Mouse (Mus musculus) heart, postnatal 0 days (tissue): ENCODE measurements at regions not wholly inside any gene's neighbourhood (a gene's known extent, or its start where the extent isn't known, plus 50 kb on each side); places are given as distances from the start of the nearest gene placed in this dataset.

Experiments used
- ATAC-seq: fragments of 200-750 bp; cut with Nextera tagmentation; 2 replicates; pipeline ENCODE4 v1.8.0; 2017; ENCODE audit warnings: low read depth, moderate number of reproducible peaks, moderate library complexity; ENCODE audit not compliant: insufficient read depth
- DNase-seq: peaks from one replicate; pipeline ENCODE4 v3.0.0-alpha.2; 2016; ENCODE audit warnings: low spot score
- H3K27ac ChIP-seq: fragments of 300-500 bp; sonication (generic); 2 replicates; pipeline ENCODE4 v1.5.1; 2014; ENCODE audit warnings: low read depth, mild to moderate bottlenecking
- H3K27me3 ChIP-seq: fragments of 300-500 bp; sonication (generic); 2 replicates; pipeline ENCODE4 v1.6.1; 2014; ENCODE audit warnings: low read length, mixed read lengths; ENCODE audit not compliant: control insufficient read depth, insufficient read depth
- H3K36me3 ChIP-seq: fragments of 300-500 bp; sonication (generic); replicated peaks from 2 replicates; pipeline ENCODE4 v1.6.1; 2014; ENCODE audit warnings: low read length, mixed read lengths; ENCODE audit not compliant: control insufficient read depth, insufficient read depth
- H3K4me1 ChIP-seq: fragments of 300-500 bp; sonication (generic); 2 replicates; pipeline ENCODE4 v1.6.1; 2014; ENCODE audit warnings: antibody characterized with exemption; ENCODE audit not compliant: control insufficient read depth, insufficient read depth
- H3K4me2 ChIP-seq: fragments of 300-500 bp; sonication (generic); 2 replicates; pipeline ENCODE4 v1.6.1; 2014; ENCODE audit warnings: low read depth, mild to moderate bottlenecking, low read length, moderate library complexity
- H3K4me3 ChIP-seq: fragments of 300-500 bp; sonication (generic); 2 replicates; pipeline ENCODE4 v1.5.1; 2014; ENCODE audit warnings: low read depth, low read length
- H3K9ac ChIP-seq: fragments of 300-500 bp; sonication (generic); replicated peaks from 2 replicates; pipeline ENCODE4 v1.6.1; 2014; ENCODE audit warnings: low read depth, low read length, mixed read lengths
- H3K9me3 ChIP-seq: fragments of 300-500 bp; sonication (generic); replicated peaks from 2 replicates; pipeline ENCODE4 v1.6.1; 2016; ENCODE audit warnings: low read length; ENCODE audit not compliant: control insufficient read depth
- CTCF ChIP-seq: IDR thresholded peaks from 2 replicates; pipeline ENCODE4 v1.5.1; 2016; ENCODE audit warnings: antibody characterized with exemption, control low read depth, low read depth
- EP300 ChIP-seq: IDR thresholded peaks from 2 replicates; pipeline ENCODE4 v1.6.1; 2016; ENCODE audit warnings: antibody characterized with exemption, low read depth
- WGBS: fragments of 180-500 bp; shearing (Covaris S2); extraction: QIAGEN DNeasy Blood & Tissue Kit; methylation state at CpG from one replicate; pipeline ENCODE4 v1.1.7; 2014; 5-methylcytosine and 5-hydroxymethylcytosine counted together

DNA sequence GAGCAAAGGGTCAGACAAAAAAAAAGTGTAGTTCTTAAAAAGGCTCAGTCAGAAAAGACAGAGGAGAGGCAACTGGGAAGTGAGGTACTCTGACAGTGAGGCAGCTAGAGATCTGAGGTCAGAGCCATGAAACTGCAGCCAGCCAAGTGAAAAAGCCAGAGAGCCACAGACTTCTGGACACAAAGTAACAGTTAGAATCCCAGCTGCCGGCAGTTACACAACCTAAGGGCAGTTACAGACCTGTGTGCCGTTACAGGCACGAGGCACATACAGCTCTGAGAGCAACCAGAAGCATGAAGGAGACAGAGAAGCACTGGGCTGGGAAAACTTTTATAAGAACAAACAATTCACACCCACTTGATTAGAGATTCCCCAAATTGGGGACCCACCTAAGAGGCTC is 94.9 kb upstream of the Kdm8 start:
- TF ChIP-seq CTCF (no peak), EP300 (no peak)
- DNase-seq (no peak), ATAC-seq (no peak)
- Histone ChIP-seq H3K27ac (no peak overlapping the region), H3K27me3 (no peaks in the 10 kb centered on the region), H3K36me3 (no peaks in the 10 kb centered on the region), H3K9ac (no peak overlapping the region), H3K4me3 (no peak overlapping the region), H3K9me3 (no peaks in the 10 kb centered on the region), H3K4me2 (no peak overlapping the region), H3K4me1 (no peaks in the 10 kb centered on the region)
- WGBS, result 70% methylated on average over 3 of the region's 3 CpGs

DNA sequence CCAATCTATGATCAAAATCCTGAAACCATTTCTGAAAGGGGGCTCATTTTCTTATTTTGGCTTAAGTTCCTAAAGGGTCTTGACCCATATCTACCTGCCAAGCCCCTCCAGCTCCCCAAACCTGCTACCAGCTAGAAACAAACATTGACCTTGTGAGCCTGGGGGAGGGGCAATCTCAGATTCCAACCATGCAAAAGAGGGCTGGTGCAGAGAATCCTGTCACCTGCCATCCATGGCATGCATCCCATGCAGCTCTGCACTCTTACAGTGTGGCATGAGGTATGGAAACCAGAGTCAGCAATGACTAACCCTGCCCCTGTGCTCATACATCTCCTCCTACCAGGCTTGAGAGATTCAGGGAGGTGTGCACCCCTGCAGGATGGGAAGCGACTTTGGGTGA is 90.3 kb upstream of the Kdm8 start:
- Histone ChIP-seq H3K36me3 (no peaks in the 10 kb centered on the region), H3K4me3 (no peak overlapping the region), H3K9me3 (no peaks in the 10 kb centered on the region), H3K9ac (no peak overlapping the region), H3K27me3 (no peaks in the 10 kb centered on the region), H3K27ac (no peak overlapping the region), H3K4me1 (no peaks in the 10 kb centered on the region), H3K4me2 (no peak overlapping the region)
- no peak for TF ChIP-seq EP300
- DNase-seq (no peak), ATAC-seq (no peak)
- 73% methylated on average over 1 of the region's 1 CpGs for WGBS

DNA sequence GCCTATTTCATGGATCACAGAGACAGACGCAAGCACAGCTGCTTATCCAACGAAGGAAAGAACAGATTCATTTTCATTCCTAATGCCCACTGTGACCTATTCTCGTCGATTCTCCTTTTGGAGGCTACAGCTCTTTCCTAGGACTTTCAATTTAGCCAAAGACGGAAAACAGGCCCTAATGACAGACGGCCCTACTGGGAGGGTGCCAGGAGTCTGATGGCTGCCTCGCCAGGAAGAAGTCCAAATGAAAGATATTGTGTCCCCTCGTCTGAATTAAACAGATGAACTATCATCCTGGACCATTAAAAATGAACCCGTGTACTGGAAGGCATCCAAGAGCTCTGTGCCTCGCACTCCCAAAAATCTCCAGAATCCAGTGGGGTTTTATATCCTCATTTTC is 89.5 kb upstream of the Kdm8 start:
- TF ChIP-seq CTCF (no peak), EP300 (no peak)
- Histone ChIP-seq H3K9ac (no peak overlapping the region), H3K4me3 (no peak overlapping the region), H3K27me3 (no peaks in the 10 kb centered on the region), H3K4me1 (no peaks in the 10 kb centered on the region), H3K27ac (no peak overlapping the region), H3K36me3 (no peaks in the 10 kb centered on the region), H3K4me2 (no peak overlapping the region), H3K9me3 (no peaks in the 10 kb centered on the region)
- 58% methylated on average over 10 of the region's 10 CpGs for WGBS
- ATAC-seq (no peak), DNase-seq (no peak)

DNA sequence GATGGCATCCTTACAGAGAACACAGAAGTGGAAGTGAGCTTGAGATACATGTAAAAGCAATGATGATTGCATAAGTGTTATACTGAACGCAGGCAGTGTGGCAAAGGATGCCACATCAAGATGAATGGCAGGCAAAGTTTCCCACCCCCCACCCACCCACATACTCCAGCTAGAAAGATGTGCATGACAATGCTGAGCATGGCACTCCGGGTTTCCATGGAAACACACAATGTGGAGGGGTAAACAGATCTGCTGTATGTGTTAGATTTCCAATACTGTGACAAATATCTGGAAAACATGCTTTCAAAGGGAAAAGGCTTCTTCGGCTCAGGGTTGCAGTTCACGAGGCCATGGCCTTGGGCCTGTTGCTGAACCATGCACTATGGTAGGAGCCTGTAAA is 86.5 kb upstream of the Kdm8 start:
- Histone ChIP-seq H3K9ac (no peak overlapping the region), H3K4me1 (no peaks in the 10 kb centered on the region), H3K4me3 (no peak overlapping the region), H3K27me3 (no peaks in the 10 kb centered on the region), H3K9me3 (no peaks in the 10 kb centered on the region), H3K4me2 (no peak overlapping the region), H3K36me3 (no peaks in the 10 kb centered on the region), H3K27ac (no peak overlapping the region)
- TF ChIP-seq CTCF (no peak), EP300 (no peak)
- no peak for DNase-seq
- ATAC-seq, result no peak
- 74% methylated on average over 4 of the region's 4 CpGs for WGBS

DNA sequence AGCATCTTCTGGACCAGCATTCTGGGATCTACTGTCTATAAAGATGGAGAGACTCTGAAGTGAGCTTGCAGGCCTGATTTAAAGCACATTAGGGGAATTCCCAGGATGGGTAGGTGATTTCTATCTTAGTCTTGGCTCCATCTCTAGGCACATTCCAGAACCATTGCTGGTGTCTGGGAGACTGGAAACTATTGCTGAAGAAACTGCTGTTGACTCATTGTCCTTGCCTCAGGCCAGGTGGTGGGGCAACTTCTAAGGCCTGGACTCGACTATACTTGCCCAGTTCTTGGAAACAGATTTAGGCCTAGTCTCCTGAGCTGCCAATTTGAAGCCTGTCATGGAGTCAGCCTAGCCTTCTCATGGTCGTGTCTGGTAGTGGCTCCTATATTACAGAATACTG is 61.5 kb upstream of the Kdm8 start:
- ATAC-seq (no peak), DNase-seq (no peak)
- Histone ChIP-seq H3K9me3 (no peaks in the 10 kb centered on the region), H3K36me3 (no peaks in the 10 kb centered on the region), H3K9ac (no peak overlapping the region), H3K27ac (no peak overlapping the region), H3K4me1 (no peaks in the 10 kb centered on the region), H3K4me2 (no peak overlapping the region), H3K4me3 (no peak overlapping the region), H3K27me3 (no peaks in the 10 kb centered on the region)
- 40% methylated on average over 2 of the region's 2 CpGs for WGBS
- TF ChIP-seq EP300 (no peak), CTCF (no peak)

DNA sequence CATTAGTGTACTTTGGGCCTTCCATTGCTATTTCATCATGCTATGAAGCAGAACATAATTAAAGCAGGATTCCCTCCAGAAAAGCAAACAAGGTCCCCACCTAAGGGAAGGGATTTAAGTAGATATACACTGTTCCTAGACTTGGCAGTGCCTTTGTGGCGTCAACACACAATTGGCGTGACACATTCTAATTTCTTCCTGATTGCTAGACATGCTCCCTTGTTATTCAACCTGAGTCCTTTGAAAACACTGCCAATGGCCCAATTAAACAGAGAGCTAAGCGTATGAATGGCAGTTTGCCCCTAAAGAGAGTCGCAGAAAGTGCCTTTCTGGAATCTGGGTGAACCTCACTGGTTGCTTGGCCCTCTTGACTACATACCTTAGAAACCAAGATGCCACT is 60.3 kb upstream of the Kdm8 start:
- H3K4me1 ChIP-seq, result no peaks in the 10 kb centered on the region
- H3K4me3 ChIP-seq, result no peak overlapping the region
- no peaks in the 10 kb centered on the region for H3K9me3 ChIP-seq
- no peak overlapping the region for H3K27ac ChIP-seq
- no peak for TF ChIP-seq EP300
- TF ChIP-seq CTCF, result no peak
- H3K4me2 ChIP-seq, result no peak overlapping the region
- H3K36me3 ChIP-seq, result no peaks in the 10 kb centered on the region
- 76% methylated on average over 4 of the region's 4 CpGs for WGBS
- DNase-seq, result no peak
- no peaks in the 10 kb centered on the region for H3K27me3 ChIP-seq
- ATAC-seq, result no peak
- H3K9ac ChIP-seq, result no peak overlapping the region
